ENCODE assay signal across 25 mouse cellular contexts in genomic region chr9:53004253-53004978, GRCm38 (mm10).
A peak's percentile ranks its signal among the peaks of the same experiment; 100 is the strongest.
DNase-seq lines count a peak whose midpoint lies in the region; ATAC-seq and TF ChIP-seq lines count a peak whose summit lies in the region.
"Had no signal": no experiment of that assay in that cellular context is flagged by ENCODE, and none has a peak within 500 bp of the region (broad histone marks: within the 10 kb centered on the region; RNA-seq: fewer than 3 reads in every experiment).

No protein-coding gene starts in this region.

- H3K4me3 ChIP-seq in layer of hippocampus, adult 2 months: no peak overlapping the region
- H3K4me3 ChIP-seq in midbrain, embryonic 12.5 days: no peak overlapping the region
- H3K4me3 ChIP-seq: embryonic facial prominence, embryonic 10.5 days; heart, embryonic 15.5 days; limb, embryonic 12.5 days had no signal

- no peak for DNase-seq in layer of hippocampus, adult 2 months (ENCODE audit: low spot score in 2 of 2)
- DNase-seq in layer of hippocampus, adult 8-10 months (ENCODE audit: low spot score in 2 of 2): no peak
- peak; percentile 8 for DNase-seq in brain, embryonic 18.5 days (ENCODE audit: low read depth, low spot score)
- DNase-seq in urinary bladder, adult 2 months (ENCODE audit: low spot score): no peak
- DNase-seq in adrenal gland, adult (ENCODE audit: inconsistent age in 2 of 2, low spot score in 1 of 2): no peak
- no peak for DNase-seq in gastrocnemius, postnatal 14 days
- DNase-seq: adrenal gland, postnatal 10 days; cerebellum, adult 11 months; cerebellum, adult 9-11 months; heart, postnatal 36 days; kidney, adult 9 months; kidney, postnatal 14 days; liver, postnatal 0 days; right cerebral cortex, postnatal 25 days; spleen, adult 18-20 months; thymus, postnatal 14 days had no signal

- H3K27ac ChIP-seq in layer of hippocampus, adult 2 months: peak overlapping the region; percentile 59; the same call in 1 of the 2 replicates
- H3K27ac ChIP-seq in midbrain, embryonic 12.5 days (replicated peaks): no peak overlapping the region; the same call in 1 of the 2 replicates
- H3K27ac ChIP-seq: embryonic facial prominence, embryonic 10.5 days; heart, embryonic 15.5 days; limb, embryonic 12.5 days had no signal

- peak; percentile 74; the same call in 1 of the 2 replicates for ATAC-seq in midbrain, embryonic 12.5 days (ENCODE audit: low FRiP score, low read depth)
- ATAC-seq: activated CD4-positive, CD25-positive, alpha-beta regulatory T cell, adult 4 months; hindbrain, embryonic 16.5 days; intestine, embryonic 16.5 days; liver, postnatal 0 days; lung, postnatal 0 days had no signal

- intact Hi-C loops in gastrocnemius, postnatal 14 days (cut with DNase I; ENCODE audit: low total_unique reads): no loop called here

- H3K27me3 ChIP-seq in midbrain, embryonic 12.5 days: no peaks in the 10 kb centered on the region
- H3K27me3 ChIP-seq: heart, embryonic 15.5 days; limb, embryonic 12.5 days had no signal

- H3K9me3 ChIP-seq in midbrain, embryonic 12.5 days: no peaks in the 10 kb centered on the region
- H3K9me3 ChIP-seq: embryonic facial prominence, embryonic 10.5 days; heart, embryonic 15.5 days; limb, embryonic 12.5 days had no signal

- TF ChIP-seq CTCF in layer of hippocampus, adult 2 months (conservative IDR thresholded peaks at IDR 0.05): no peak

- H3K4me2 ChIP-seq in midbrain, embryonic 12.5 days (replicated peaks): no peak overlapping the region
- H3K4me2 ChIP-seq: heart, embryonic 15.5 days; limb, embryonic 12.5 days; liver, embryonic 11.5 days had no signal

- no peaks in the 10 kb centered on the region for H3K36me3 ChIP-seq in midbrain, embryonic 12.5 days
- H3K36me3 ChIP-seq: embryonic facial prominence, embryonic 10.5 days; heart, embryonic 15.5 days; limb, embryonic 12.5 days had no signal

- no peak overlapping the region for H3K9ac ChIP-seq in midbrain, embryonic 12.5 days (replicated peaks)
- H3K9ac ChIP-seq: heart, embryonic 15.5 days; limb, embryonic 12.5 days; liver, postnatal 0 days had no signal

- WGBS in midbrain, embryonic 12.5 days: 44% methylated on average over 3 of the region's 3 CpGs

- H3K4me1 ChIP-seq in midbrain, embryonic 12.5 days: peaks cover 5% of the 10 kb centered on the region; the same call in 1 of the 2 replicates
- H3K4me1 ChIP-seq: embryonic facial prominence, embryonic 10.5 days; heart, embryonic 15.5 days; limb, embryonic 12.5 days had no signal
